Mouse (Mus musculus) CH12.LX (cell line): ENCODE measurements around the gene Gm10392.
A peak's percentile ranks its signal among the peaks of the same experiment; 100 is the strongest.

Source experiments
- CHD2 ChIP-seq: IDR thresholded peaks from 2 replicates; pipeline ENCODE4 v1.6.1; 2011; ENCODE audit warnings: low read length, improper control_type of control experiment
- CTCF ChIP-seq, 2 experiments: IDR thresholded peaks in 1 of 2; conservative IDR thresholded peaks in 1 of 2; 2 replicates each; pipeline ENCODE4 v1.5.1; 2011 to 2012; ENCODE audit warnings: low read depth in 2 of 2, low read length in 2 of 2, improper control_type of control experiment in 1 of 2, inconsistent platforms in 1 of 2, mild to moderate bottlenecking in 1 of 2, moderate library complexity in 1 of 2
- MEF2A ChIP-seq: IDR thresholded peaks from 2 replicates; pipeline ENCODE4 v1.6.1; 2014; ENCODE audit warnings: low read depth, mild to moderate bottlenecking, inconsistent platforms, low read length, improper control_type of control experiment, borderline replicate concordance
- POLR2AphosphoS2 ChIP-seq: IDR thresholded peaks from 2 replicates; pipeline ENCODE4 v1.6.1; 2011; ENCODE audit warnings: low read depth, low read length, improper control_type of control experiment
- SMC3 ChIP-seq: IDR thresholded peaks from 2 replicates; pipeline ENCODE4 v1.6.1; 2011; ENCODE audit warnings: low read depth, low read length, improper control_type of control experiment
- ZKSCAN1 ChIP-seq: IDR thresholded peaks from 2 replicates; pipeline ENCODE4 v1.6.1; 2012; ENCODE audit warnings: low read depth, inconsistent platforms, low read length, improper control_type of control experiment, borderline replicate concordance
- ZNF384 ChIP-seq: IDR thresholded peaks from 2 replicates; pipeline ENCODE4 v1.6.1; 2012; ENCODE audit warnings: low read depth, low read length, improper control_type of control experiment, inconsistent platforms

- TF ChIP-seq CHD2 (no peak), POLR2AphosphoS2 (no peak), MEF2A (peak; percentile 25; the same call in 1 of the 2 replicates), ZKSCAN1 (no peak), ZNF384 (no peak), CTCF (conservative IDR thresholded peaks at IDR 0.05 in 1 of 2, IDR thresholded peaks at IDR 0.05 in 1 of 2; ENCODE audit: low read depth in 2 of 2, low read length in 2 of 2) (peak; percentile 67 to 94; a peak in 2 of 4 replicates), SMC3 (peak; percentile 87)
Observed at GRCm38 (mm10) chr11:77467784-77468183, 51.2 kb downstream of the Gm10392 start.
